Mouse (Mus musculus) embryonic facial prominence, embryonic 12.5 days (tissue): ENCODE measurements around the gene Ahcy. TPM values are rescaled to one million over a fixed set of nuclear protein-coding genes. Genes with fewer than 3 reads are reported as not detected.

Experiments used
- ATAC-seq: fragments of 200-750 bp; cut with Nextera tagmentation; 2 replicates; pipeline ENCODE4 v1.8.0; 2017; ENCODE audit not compliant: insufficient number of reproducible peaks, insufficient read depth, low FRiP score, low TSS enrichment
- H3K27ac ChIP-seq: fragments of 300-500 bp; sonication (generic); 2 replicates; pipeline ENCODE4 v1.5.1; 2016; ENCODE audit warnings: mild to moderate bottlenecking
- H3K27me3 ChIP-seq: fragments of 300-500 bp; sonication (generic); 2 replicates; pipeline ENCODE4 v1.6.1; 2016; ENCODE audit warnings: mild to moderate bottlenecking, moderate library complexity
- H3K36me3 ChIP-seq: fragments of 300-500 bp; sonication (generic); 2 replicates; pipeline ENCODE4 v1.6.1; 2016; ENCODE audit warnings: mild to moderate bottlenecking
- H3K4me1 ChIP-seq: fragments of 300-500 bp; sonication (generic); 2 replicates; pipeline ENCODE4 v1.6.1; 2016
- H3K4me2 ChIP-seq: fragments of 300-500 bp; sonication (generic); replicated peaks from 2 replicates; pipeline ENCODE4 v1.6.1; 2016; ENCODE audit warnings: mild to moderate bottlenecking, moderate library complexity
- H3K4me3 ChIP-seq: fragments of 300-500 bp; sonication (generic); 2 replicates; pipeline ENCODE4 v1.5.1; 2016; ENCODE audit warnings: mild to moderate bottlenecking
- H3K9ac ChIP-seq: fragments of 300-500 bp; sonication (generic); 2 replicates; pipeline ENCODE4 v1.6.1; 2016; ENCODE audit warnings: mild to moderate bottlenecking, moderate library complexity
- H3K9me3 ChIP-seq: fragments of 300-500 bp; sonication (generic); 2 replicates; pipeline ENCODE4 v1.6.1; 2016; ENCODE audit warnings: mild to moderate bottlenecking, moderate library complexity
- WGBS: fragments of 180-500 bp; shearing (Covaris S2); methylation state at CpG from one replicate; pipeline ENCODE4 v1.1.7; 2016; 5-methylcytosine and 5-hydroxymethylcytosine counted together
- polyA plus RNA-seq: library from polyadenylated mRNA; unstranded; fragments of >200 nt; fragmentation: Nextera tagmentation; extraction: Ambion mirVana; gene quantifications from 2 replicates; pipeline ENCODE4 v1.2.1, GENCODE M21; 2016

The Ahcy gene
- polyA plus RNA-seq, 1 experiment from 2014 or later: 82.1 TPM

DNA sequence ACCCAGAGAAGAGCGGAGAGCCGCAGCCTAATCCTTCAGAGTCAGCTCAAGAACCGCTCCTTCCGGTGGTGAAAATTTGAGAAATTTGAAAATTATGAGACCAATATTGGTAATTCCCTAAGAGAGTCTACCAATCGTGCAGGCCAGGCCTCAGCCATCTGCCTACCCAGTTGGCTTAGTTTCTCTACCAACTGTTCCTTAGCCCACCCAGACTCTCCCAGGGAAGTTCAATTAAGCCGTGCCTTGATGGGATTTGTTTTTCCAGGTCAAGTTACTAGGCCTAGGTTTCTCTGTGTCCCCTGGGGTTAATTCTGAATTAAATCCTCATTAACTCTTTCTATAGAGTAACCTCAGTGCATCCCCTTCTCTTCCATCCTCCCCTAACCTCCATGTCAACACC, 61.3 kb downstream of the Ahcy start:
- WGBS: 63% methylated on average over 6 of the region's 6 CpGs
- Histone ChIP-seq H3K27me3 (no peaks in the 10 kb centered on the region), H3K9ac (no peak overlapping the region), H3K4me3 (no peak overlapping the region), H3K4me1 (0 out of 2 replicates have a peak, but pooled peaks cover 7% of the 10 kb centered on the region), H3K27ac (no peak overlapping the region), H3K4me2 (no peak overlapping the region), H3K36me3 (no peaks in the 10 kb centered on the region), H3K9me3 (no peaks in the 10 kb centered on the region)
- no peak for ATAC-seq

DNA sequence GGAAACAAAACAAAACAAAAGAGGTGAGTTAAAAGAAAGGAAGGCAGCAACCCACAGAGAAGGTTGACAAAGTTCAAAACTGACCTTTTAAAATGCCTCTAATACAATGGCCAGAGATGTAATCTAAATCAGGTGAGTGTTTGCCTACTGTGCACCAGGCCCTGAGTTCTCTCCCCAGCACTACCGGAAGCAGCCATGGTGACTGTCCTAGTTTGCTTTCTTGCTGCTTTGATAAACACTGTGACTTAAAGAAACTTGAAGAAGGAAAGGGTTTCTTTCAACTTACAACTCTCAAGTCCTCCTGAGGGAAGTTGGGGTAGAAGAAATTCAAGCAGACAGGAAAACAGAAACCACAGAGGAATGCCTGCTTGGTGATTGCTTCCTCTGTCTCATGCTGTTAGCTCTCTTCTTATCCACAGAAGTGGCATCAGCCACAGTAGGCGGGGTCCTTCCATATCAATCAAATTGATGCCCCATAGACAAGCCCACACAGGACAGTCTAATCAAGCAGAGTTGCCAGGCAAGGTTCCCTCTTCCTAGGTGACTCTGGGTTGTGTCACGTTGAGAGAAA, 63.1 kb downstream of the Ahcy start:
- Histone ChIP-seq H3K4me3 (no peak overlapping the region), H3K4me1 (0 out of 2 replicates have a peak, but pooled peaks cover 7% of the 10 kb centered on the region), H3K4me2 (no peak overlapping the region), H3K27me3 (no peaks in the 10 kb centered on the region), H3K36me3 (no peaks in the 10 kb centered on the region), H3K9ac (no peak overlapping the region), H3K27ac (no peak overlapping the region), H3K9me3 (no peaks in the 10 kb centered on the region)
- ATAC-seq: no peak
- 53% methylated on average over 3 of the region's 3 CpGs for WGBS

Other genes starting within 250 kb of the Ahcy start
- 108 and 117 TPM in 2 replicates for gene Eif2s2, start 181.6 kb downstream of the Ahcy start, polyA plus RNA-seq
- gene Gm14226, start 56.2 kb downstream of the Ahcy start, polyA plus RNA-seq: 4.9 and 6.0 TPM in 2 replicates
- 67.0 and 74.0 TPM in 2 replicates for gene Itch, start 59.0 kb upstream of the Ahcy start, polyA plus RNA-seq
- 435 and 454 TPM in 2 replicates for gene Dynlrb1, start 162.0 kb upstream of the Ahcy start, polyA plus RNA-seq
- 232 and 241 TPM in 2 replicates for gene Map1lc3a, start 201.8 kb upstream of the Ahcy start, polyA plus RNA-seq